Mouse (Mus musculus) brain, embryonic 18.5 days (tissue): ENCODE data around the gene Egln1.

Experiments used
- DNase-seq: peaks from one replicate; pipeline ENCODE4 v3.0.0-alpha.2; 2012; ENCODE audit warnings: low read depth, low spot score

The Egln1 gene

DNA sequence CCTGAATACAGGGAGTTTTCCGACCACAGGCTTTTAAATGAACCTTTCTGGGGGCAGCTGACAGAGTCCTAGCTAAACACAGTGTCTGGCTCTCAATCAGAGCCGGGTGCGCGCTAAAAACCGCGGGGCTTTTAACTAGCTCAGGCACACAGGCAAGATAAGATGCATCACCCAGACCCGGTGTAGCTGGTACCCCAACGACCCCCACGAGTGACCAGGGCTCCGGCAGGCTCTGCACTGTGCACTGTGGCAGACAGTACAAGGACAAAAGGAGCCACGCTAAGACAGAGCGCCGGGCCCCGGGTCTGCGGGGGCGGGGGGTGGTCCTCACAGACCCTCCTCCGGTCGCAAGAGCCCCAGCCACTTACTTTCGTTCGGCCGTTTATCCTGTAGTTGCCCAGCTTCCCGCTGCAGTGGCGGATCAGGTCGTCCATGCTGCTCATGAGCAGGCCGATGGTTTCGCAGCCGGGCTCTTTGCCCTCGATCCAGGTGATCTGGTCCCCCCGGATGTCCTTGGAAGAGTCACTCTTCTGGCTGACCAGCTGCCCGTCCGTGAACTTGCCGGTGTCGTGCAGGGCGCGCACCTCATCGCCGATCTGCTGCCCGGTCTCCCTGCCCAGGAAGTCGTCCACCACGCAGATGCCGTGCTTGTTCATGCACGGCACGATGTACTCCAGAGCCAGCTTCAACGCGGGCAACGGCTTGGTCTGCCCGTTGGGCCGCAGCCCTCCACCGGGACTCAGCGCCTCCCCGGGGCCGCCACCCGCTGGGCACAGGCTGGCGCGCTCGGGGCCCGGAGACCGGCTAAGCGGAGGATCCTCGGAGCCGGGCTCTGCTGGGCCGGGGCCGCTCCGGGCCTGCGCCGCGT is 1.0 kb downstream of the Egln1 start:
- no peak for DNase-seq

DNA sequence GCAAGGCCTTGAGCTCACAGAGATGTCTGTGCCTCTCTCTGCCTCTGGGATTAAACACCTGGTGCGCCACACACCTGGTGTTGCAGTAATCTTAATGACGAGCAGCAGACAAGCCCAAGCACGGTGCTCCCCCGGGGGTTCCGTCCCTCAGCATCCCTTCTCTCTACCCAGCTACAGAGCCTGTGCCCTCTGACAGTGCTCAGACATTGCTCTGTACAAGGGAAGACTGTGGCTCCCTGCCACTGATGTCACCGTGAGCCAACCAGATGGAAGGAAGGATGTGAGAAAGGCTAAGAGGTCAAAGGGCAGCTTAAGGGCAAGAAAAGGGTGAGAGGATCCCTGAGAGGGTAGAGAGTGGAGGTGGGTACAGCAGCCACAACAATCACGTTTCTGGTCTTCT is 4.7 kb downstream of the Egln1 start:
- no peak for DNase-seq

DNA sequence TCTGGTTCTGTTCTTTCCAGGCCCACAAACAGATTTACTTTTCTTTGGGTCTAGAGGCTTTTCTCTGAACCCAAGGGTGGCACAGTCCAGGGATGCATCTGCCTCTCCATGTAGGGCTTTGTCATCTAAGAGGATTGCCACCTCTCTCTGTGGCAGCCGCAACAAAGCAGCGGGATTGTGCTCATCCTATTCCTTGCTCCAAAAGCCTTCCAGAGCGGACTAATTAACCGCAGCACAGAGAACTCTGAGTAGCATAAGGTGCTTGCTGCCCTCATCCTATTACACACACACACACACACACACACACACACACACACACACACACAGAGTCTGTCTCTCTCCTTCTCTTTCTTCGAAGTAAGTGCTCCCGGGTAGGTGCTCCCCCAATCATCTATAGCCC is 5.3 kb downstream of the Egln1 start:
- no peak for DNase-seq

DNA sequence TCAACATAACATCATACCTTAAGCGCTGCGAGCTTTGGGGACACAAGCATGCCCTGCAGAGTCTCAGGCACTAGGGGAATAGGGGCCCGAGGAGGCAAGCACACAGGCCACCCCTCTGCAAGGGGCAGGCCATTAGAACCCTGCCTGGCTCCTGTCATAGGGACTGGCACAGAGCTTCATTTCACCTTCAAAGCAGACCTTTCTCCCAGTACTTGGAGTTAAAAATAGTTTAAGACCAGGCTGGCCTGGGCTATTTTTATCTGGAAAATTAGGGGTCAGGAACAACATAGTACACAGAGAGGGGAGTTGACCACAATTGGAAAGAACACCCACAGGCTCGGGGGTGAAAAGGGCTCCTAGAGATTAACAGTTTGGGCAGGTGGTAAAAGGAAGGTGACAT is 11.8 kb downstream of the Egln1 start:
- DNase-seq: no peak

DNA sequence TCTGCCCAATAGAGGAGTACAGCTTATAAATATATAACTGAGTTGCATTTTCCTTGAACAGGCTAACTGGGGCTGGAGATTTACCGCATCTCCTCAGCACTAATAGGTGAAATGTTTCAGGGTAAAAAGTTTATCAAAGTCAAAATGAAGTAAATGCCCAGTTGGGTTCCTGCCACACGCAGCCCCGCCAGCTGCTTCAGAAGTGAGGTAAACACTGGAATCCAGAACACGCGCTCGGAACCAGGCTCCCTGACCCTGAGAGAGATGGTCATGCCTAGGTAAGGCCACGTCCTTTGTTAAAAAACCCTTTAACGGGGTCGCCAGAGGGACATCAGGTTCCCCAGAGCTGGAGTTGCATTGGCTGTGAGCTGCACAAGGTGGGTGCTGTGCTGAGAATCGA is 12.4 kb downstream of the Egln1 start:
- no peak for DNase-seq

DNA sequence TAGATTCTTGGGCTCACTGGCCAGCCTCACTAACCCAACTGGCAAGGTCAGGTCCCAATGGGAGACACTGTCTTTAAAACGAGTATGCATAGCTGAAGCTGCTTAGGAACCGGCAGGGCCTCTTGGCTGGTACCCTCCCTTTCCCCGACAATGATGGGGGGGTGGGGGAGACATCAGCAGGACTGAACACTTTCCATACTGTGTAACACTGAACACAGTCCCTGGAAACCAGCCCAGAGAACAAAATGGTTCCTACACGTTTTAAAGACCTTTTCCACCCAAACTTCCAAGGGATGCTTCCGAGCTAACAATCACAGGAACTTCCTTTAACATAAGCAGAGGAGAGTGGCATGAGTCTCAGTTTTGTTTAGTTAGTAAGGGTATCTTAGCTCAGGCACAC is 14.0 kb downstream of the Egln1 start:
- no peak for DNase-seq

DNA sequence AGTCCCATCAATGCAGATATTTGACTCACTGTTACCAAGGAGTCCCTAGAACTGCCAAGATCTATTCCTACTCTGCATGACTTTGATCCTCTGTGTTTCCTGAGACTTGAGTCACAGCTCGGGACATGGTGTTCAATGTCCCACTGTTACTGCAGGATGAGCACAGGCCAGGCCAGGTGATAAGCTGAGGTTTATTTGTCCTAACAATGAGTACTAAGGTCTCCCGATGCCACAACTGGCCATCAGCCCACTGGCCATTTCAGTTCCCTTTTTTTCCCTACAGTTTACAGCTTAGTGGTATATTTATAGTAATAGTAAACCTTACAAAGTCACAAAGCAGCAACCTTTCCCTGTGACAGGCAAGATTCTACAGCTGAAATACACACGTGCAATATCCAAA is 16.7 kb downstream of the Egln1 start:
- no peak for DNase-seq

DNA sequence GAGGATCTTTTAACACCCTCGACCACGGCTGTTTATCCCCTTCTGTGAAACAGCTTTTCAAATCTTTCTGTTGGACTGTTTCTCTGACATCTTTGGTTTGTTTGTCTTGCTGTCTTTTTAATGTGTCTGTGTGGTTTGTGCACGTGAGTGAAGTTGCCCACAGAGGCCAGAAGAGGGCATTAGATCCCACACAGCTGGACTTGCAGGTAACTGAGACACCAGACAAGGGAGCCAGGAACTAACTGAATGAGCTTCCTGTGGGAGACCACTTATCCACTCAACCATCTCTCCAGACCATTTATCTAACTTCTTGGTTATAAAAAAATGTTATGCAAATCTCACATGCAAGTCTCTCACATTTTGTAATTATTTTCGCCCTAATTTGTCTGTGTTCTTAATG is 18.5 kb downstream of the Egln1 start:
- no peak for DNase-seq

DNA sequence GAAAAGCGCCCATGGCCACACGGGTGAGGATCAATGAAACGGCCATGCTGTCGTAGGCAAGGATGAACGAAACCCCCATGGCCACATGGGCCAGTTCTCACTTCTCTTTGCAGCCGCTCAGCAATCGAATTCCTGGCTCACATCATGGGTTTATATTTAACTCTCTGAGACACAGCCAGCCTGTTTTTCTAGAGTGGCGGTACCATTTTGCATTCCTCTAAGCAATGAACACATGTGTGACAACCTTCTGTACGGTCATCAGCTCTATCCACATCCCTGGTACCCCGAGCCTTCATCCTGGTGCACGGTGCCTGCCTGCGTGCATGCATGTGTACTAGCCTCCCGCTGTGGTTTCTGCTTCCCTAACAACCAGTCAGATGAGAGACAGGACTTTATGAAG is 19.0 kb downstream of the Egln1 start:
- no peak for DNase-seq

DNA sequence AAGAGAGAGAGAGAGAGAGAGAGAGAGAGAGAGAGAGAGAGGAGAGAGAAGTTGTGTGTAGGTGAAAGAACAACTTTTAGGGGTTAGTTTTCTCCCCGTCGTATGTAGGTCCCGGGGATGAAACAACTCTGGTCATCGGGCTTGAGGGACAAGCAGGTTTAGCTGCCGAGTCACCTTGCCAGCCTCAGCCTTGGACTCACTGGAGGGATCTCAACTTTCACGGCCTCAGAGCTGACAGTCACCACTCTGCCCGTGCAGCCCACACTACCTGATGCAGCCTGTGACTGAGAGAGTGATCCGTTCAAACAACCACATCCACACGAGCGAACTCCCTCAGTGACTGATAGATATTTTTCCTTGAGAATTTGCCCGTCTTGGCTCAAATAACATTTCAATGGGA is 20.1 kb downstream of the Egln1 start:
- DNase-seq: no peak

DNA sequence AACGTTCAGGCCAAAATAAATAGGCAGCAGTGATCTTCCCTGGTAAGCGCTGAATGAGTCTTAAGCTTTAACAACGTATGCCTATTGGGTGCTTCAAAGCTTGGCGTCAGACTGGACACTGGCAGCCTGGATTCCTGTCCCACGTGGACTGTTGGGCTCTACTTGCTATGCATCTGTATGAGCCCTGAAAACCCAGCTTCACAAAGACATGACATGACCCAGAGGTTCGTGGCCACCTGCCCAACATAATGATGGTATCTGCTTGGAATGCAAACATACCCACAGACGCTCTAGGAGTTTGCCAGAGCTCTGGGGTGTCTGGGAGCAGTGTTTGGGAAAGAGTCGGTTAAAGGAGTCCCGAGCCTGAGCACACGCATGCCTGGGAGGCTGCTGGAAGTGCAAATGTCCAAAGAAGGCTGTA is 22.8 kb downstream of the Egln1 start:
- DNase-seq: no peak

DNA sequence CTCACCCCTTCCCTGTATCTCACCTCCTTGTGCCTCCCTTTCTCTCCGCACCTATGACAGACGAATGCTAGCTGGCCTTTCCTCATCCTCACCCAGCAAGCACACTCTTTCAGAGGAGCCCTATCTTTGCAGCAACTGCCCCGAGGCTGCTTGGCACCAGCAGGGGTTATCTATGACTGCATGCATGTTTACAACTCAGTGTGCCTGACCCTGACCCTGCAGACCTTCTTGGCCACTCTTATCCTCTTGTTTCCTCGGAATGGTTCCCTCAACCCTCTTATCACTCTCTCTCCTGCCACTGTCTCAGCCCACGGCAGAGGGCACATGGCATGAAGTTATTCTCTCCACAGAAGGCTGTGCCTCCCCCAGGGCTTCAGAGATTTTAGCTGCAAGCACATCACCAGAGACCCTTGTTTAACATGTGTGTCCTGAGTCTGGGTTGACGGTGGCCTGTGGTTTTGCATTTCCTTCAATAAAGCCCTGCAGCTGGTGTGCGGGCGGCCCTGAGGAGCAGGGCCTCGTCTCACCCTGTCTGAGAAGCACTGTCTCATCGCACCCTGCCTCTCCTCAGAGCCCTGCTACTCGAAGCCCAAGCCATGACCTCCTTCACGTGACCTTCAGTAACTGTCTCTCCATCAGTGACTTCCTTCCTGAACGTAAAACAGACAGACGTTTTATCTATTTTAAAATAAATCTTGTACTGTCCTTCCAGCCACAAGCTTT is 23.4 kb downstream of the Egln1 start:
- DNase-seq: no peak

DNA sequence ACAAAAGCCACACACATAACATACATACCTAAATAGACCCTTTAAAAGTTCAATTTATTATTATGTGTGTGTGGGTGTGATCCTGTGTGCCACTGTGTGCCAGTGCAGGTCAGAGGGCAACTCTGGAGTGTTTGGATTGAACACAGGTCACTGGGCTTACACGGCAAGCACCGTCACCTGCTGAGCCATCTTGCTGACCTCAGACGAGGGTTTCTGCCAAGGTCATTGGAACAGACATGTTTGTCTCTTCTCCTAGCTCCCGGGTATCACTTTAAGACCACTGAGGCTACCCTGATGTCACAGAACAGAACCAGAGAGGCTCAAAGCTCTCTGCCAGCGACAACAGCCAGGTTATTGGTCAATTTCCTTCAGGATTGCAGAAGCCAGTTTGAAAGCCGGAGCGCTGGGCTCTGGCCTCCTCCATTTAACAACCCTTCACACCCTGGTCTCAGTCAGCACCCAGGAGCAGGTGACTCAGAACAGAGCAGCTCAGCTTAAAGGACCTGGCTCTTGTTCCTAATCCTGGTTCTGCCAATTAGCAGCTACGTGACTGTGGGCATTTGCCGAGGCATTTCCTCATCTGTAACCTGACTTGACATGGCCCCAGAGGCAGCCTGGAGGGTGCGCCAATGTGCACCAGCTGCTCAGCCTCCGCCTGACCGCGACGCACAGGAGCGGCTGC is 25.0 kb downstream of the Egln1 start:
- no peak for DNase-seq

DNA sequence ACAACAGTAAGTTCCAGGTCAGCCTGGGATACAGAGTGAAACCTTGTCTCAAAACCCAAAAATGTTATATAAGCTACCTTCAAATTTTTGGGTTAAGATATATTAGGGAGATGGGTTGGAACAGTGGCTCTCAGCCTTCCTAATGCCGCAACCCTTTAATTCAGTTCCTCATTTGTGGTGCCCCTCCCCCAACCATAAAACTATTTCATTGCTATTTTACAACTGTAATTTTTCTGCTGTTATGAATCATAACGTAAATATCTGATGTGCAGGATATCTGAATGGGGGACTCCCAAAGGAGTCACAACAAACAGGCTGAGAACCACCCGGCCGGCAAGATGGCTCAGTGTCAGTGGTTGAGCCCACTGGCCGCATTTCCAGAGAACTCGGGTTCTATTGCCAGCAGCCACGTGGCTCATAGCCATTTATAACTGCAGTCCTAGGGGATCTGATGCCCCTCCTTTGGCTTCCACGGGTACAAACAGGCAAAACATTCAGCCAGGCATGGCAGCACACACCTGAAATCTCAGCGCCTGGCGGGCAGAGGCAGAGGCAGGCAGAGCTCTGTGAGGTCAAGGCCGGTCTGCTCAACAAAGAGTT is 26.5 kb downstream of the Egln1 start:
- no peak for DNase-seq

DNA sequence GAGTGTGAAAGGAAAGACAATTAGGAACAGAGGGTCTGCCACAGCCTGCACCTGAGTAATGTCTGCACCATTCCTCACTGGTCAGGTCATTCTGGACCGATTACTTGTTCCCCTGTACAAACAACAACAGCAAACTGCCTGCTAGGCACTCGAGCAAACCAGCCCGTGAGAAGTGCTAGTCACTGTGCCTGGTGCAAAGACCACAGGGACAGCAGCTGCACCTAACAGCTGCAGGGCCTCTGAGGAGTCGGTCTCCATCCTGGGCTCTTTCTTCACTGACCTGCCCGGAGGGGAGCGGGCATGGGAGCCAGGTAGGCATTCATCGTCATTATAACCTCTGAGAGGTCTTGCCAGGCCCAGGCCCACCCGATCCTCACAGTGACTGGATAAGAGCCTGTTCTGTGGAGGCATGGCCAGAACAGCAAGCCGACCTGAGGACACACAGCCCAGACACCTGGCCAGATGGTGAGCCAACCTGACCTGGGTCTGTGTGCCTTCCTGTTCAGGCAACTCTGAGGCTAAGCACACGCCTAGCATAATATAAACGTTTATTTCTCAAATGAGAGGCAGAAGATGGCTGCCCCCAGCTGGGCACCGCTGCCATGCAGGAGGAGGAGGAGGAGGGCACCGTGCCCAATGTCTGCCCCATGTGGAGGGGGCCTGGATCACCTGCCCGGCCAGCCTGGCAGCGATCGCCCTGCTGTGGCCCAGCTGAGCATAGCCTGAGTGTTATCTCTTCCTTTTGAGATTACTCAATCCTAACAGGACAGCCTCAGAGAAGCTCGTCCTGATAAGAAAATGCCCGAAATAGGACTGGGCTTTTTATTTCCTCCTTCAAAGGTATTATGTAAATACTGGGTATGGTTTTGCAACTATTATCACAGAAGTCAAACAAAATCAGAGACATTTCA is 27.5 kb downstream of the Egln1 start:
- DNase-seq: no peak

DNA sequence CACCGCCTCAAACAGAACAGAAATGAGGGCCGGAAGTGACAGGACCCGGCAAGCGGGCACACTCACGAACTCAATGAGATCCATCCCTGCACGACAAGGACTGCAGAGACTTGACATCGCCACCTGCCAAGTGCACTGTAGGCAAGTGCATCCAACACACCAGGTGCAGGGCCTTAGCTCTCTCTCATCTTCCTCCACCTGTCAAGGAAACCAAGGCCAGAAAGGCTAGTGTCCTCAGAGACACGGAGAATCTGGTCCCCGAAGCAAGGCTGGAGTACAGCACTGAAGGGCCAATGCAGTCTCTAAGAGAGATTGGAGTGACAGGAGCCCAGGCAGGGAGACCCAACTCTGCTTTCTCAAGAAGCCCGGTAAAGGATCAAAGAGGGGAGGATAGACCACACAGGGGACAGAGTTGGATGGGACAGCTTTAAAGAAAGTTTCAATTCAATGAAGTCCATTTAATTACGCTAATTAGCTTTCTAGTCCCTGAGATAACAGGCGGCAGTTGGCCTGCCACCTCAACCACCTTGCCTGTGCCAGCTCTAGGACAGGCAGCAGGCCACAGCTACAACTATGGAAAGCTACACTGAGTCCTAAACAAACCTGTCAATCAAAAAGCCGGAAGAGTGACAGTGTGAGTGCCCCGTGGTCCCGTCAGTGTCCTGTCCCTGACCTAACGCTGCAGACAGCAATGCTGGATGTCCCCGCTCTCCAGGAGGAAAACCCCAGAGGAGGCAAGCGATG is 31.2 kb downstream of the Egln1 start:
- no peak for DNase-seq

DNA sequence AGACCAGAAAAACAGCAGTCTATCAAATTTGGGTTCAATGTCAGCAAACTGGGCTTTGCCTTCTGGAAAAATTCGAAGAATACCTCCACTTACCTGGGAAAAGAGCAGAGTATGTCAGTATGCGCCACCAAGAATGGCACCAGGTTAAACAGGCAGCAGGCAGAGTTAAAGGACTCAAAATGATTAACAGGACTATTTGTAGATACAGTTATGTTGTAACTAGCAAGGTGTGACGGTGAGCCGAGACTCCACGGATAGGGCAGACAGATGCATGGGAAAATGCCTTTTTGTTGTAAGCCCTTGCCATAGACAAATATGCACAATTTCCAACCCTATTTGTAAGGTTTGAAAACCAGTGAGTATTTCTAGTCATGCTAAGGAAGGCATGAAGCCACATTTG is 35.1 kb downstream of the Egln1 start:
- DNase-seq: no peak

DNA sequence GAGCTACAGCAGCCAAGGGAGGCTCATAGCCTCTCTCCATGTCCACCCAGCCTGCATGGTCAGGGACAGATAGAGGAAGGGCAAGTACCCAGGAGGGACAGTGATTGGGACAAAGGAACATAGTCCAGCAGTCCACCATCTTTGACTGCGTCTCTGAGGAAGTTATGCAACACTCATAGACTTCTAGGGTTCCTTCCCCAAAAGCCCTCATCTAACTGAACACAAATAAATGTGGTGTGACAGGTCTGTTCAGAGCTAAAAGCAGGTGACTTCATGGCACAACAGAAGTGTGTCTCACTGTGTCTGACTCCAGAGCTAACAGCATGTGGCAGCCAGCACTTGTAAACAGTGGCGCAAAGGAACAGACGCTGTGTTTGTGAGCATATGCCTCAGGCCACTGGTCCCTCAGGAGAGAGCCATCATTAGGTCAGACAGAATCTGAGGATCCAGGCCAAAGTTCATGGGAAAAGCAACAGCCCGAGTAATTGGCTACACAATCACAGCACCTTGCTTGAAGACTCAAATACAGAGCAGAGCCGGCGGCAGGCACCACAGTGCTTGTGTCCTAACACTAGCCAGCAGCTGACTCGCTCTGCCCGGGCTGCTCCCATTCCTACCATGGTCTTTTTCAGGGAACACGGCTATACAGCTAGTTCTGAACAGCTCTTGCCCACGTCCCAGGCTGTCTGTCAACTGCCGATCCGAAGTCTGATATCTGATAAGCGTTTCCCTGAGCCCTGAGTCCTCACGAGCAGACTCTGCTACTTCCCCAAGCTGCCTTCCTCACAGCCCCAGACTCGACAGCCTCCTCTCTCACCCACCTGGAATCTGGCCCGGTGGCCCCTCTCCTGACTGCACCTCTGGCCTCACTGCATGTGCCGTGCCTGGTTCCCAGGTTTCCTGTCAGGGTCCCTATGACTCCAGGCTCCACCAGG is 36.9 kb downstream of the Egln1 start:
- no peak for DNase-seq

DNA sequence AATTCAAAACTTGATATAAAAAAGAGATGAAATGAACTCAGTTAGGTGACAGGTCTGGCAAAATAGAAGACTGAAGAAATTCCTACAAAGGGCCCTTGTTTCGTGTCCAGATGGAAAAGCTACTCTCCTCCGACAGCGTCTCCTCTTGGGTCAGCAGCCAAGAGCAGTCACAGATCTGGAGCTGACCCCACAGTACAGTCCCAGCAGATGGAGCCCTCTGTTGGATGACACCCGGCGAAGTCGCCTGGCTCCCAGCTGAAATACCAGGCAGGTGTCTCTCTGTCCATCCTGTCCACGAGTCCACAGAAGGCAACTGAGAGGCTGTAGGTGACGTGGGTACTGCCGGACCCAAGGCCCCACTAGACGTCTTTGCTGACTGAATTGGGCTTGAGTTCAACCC is 38.8 kb downstream of the Egln1 start:
- no peak for DNase-seq
